Mouse (Mus musculus): ENCODE measurements around the gene Melk. TPM values are rescaled to one million over a fixed set of nuclear protein-coding genes. Genes with fewer than 3 reads are reported as not detected.

The Melk gene
- 45.2 and 48.5 TPM in 2 replicates for polyA plus RNA-seq (2015; fragmentation: Nextera tagmentation; extraction: Ambion mirVana)

DNA sequence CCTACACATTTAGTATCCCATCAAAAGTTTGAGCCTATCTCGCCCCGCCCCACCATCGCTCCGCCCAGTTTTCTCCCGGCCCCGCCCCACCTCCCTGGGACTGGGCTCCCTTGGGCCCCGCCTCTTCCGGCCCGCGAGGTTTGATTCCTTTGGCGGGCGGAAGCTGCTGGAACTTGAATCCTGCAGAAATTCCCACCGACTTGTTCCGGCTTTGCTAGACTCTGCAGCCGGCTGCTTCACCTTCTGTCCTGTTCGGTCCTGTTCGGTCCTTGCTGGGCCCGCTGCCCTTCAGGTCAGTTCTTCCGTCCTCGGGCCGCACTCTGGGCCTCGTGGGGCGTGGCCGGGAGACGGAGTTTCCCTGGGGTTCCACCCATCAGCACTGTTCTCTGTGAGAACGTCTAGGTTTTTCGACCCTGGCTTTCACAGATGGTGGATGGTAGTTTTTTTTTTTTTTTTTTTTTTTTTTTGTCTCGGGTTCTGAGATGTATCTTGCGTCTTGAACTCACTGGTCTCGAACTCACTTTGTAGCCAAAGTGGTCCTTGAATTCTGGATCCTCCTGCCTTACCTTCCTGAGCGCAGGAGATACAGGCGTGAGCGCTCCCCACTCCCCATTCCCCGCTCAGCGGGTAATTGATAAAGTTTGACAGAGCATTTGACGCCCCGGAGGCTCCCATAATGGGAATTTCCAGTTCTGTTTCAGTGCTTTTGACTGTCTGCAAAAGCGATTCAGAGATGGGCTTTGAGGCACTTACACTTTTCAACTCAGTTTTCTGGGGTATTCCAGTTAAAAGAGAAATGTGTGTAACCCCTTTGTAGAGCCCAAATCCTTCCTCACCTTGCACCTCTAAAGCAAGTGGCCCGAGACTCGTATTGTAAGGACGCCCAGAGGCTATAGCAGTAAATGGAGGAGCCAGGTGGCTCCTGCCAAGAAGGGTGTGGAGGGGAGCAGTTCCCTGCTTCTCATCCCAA, at the start of gene Melk:
Melk (plus strand) TSS at position 96 of the 970 bp plus-strand sequence.
- Histone ChIP-seq H3K9ac (replicated peaks; ENCODE audit: low read length) (peak within 1 kb of the TSS; percentile 89), H3K27ac (ENCODE audit: low read length) (peak within 1 kb of the TSS; percentile 83), H3K9me3 (ENCODE audit: low read length) (no peaks in the 10 kb centered on the region), H3K4me2 (replicated peaks; ENCODE audit: low read depth, low read length) (peak within 1 kb of the TSS; percentile 60), H3K36me3 (ENCODE audit: insufficient read depth, low read length) (no peaks in the 10 kb centered on the region), H3K4me3 (ENCODE audit: low read length) (peak within 1 kb of the TSS; percentile 94), H3K27me3 (ENCODE audit: insufficient read depth, low read length) (no peaks in the 10 kb centered on the region), H3K4me1 (ENCODE audit: insufficient read depth, low read length) (peaks cover 10% of the 10 kb centered on the region)
- under 1% methylated on average over 41 of the region's 41 CpGs for WGBS
- peak; percentile 94 for ATAC-seq (ENCODE audit: low FRiP score, low TSS enrichment)

DNA sequence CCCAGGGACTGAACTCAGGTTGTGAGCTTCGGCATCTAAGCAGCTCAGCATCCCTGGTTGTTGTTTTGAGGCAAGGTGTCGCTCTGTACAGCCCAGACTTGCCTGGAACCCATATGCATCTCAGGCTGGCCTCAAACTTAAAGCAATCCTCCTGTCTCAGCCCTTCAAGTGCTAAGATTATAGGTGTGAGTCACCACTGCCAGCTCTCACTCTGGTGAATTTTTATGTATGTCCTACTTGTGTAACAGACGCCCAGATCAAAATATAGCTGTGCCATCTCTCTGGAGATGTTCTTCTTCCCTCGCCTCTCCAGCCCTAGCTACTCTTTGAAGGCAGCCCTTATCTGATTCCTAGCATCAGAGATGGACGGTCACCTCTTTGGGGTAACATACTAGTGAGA, 49.2 kb upstream of the Melk start:
- no peak overlapping the region for H3K4me2 ChIP-seq (replicated peaks; ENCODE audit: low read depth, low read length)
- H3K9me3 ChIP-seq (ENCODE audit: low read length): no peaks in the 10 kb centered on the region
- no peaks in the 10 kb centered on the region for H3K36me3 ChIP-seq (ENCODE audit: insufficient read depth, low read length)
- 75% methylated on average over 5 of the region's 5 CpGs for WGBS
- ATAC-seq (ENCODE audit: low FRiP score, low TSS enrichment): no peak
- H3K27me3 ChIP-seq (ENCODE audit: insufficient read depth, low read length): no peaks in the 10 kb centered on the region
- H3K4me1 ChIP-seq (ENCODE audit: insufficient read depth, low read length): peaks cover 14% of the 10 kb centered on the region
- no peak overlapping the region for H3K9ac ChIP-seq (replicated peaks; ENCODE audit: low read length)
- H3K4me3 ChIP-seq (ENCODE audit: low read length): no peak overlapping the region
- H3K27ac ChIP-seq (ENCODE audit: low read length): no peak overlapping the region

DNA sequence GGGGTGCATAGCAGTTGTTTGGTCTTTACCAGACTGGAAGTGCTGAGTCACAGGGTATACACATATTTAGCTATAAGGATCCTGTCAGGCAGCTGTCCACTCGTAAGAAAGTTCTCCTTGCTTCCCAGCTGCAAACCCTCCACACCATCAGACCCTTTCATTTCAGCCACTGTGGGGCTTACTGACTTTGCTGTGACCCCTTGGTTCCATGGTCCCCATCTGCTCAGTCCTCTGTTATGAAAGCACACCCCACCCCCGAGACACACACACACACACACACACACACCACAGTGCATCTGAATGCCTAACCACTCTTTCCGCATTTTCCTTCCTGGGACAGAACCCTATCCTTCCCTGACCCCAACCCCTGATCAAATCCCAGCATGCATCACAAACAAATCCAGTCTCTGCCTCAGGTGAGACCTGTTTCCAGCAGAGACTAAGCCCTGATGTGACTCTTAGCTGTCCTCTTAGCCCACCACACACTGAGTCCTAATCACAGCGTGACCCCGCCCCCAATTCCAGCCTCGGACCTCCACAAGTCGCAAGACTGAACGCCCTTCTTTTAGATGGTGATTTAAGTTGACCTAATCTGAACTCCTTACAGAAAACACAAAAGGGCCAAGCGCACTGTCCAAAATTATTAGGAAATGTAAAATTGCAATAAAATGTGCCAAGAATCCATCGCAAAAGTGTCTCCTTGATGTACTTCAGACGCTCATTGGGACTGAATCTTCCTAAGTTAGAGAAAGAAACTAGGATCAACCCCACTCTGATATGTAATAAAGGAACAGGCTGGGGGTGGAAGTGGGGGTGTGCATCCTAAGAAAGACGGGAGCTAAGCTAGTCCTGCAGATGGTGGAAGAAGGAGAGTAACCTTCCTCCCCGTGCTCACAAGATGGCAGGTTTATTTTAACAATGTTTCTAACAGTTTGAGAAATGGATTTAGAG, 48.4 kb upstream of the Melk start:
- H3K4me2 ChIP-seq (replicated peaks; ENCODE audit: low read depth, low read length): peak overlapping the region; percentile 16; the same call in 1 of the 2 replicates
- H3K36me3 ChIP-seq (ENCODE audit: insufficient read depth, low read length): no peaks in the 10 kb centered on the region
- WGBS: 8% methylated on average over 13 of the region's 13 CpGs
- peaks cover 11% of the 10 kb centered on the region for H3K4me1 ChIP-seq (ENCODE audit: insufficient read depth, low read length)
- 0 out of 2 replicates have a peak, but pooled peaks have one; percentile 28 for ATAC-seq (ENCODE audit: low FRiP score, low TSS enrichment)
- H3K9ac ChIP-seq (replicated peaks; ENCODE audit: low read length): no peak overlapping the region
- no peak overlapping the region for H3K4me3 ChIP-seq (ENCODE audit: low read length)
- no peaks in the 10 kb centered on the region for H3K9me3 ChIP-seq (ENCODE audit: low read length)
- no peaks in the 10 kb centered on the region for H3K27me3 ChIP-seq (ENCODE audit: insufficient read depth, low read length)
- no peak overlapping the region for H3K27ac ChIP-seq (ENCODE audit: low read length)

DNA sequence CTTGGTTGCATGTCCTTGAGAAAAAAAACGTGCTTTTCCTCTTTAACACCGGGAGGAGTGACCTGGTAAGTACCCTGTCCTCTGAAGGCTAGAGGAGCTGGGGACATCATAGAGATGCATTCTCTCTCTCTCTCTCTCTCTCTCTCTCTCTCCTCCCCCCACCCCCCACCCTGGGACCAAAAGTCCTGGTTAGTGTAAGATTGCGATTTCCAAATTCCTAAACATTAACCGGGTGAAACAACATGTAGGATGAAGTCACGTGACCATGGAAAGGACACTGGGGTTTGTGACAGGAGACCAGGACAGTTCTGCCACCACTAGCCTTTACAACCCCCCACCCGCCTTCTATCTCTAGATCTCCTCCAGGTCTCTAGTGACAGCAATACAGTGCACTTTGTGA, 47.5 kb upstream of the Melk start:
- Histone ChIP-seq H3K4me3 (ENCODE audit: low read length) (no peak overlapping the region), H3K9ac (replicated peaks; ENCODE audit: low read length) (no peak overlapping the region), H3K27ac (ENCODE audit: low read length) (no peak overlapping the region), H3K4me1 (ENCODE audit: insufficient read depth, low read length) (peaks cover 5% of the 10 kb centered on the region; the same call in 1 of the 2 replicates), H3K4me2 (replicated peaks; ENCODE audit: low read depth, low read length) (peak overlapping the region; percentile 16), H3K36me3 (ENCODE audit: insufficient read depth, low read length) (no peaks in the 10 kb centered on the region), H3K27me3 (ENCODE audit: insufficient read depth, low read length) (no peaks in the 10 kb centered on the region), H3K9me3 (ENCODE audit: low read length) (no peaks in the 10 kb centered on the region)
- WGBS: 6% methylated on average over 6 of the region's 6 CpGs
- no peak for ATAC-seq (ENCODE audit: low FRiP score, low TSS enrichment)

- ATAC-seq (ENCODE audit: low FRiP score, low TSS enrichment): no peak
- 76% methylated on average over 5 of the region's 5 CpGs for WGBS
- Histone ChIP-seq H3K4me2 (replicated peaks; ENCODE audit: low read depth, low read length) (no peak overlapping the region), H3K36me3 (ENCODE audit: insufficient read depth, low read length) (no peaks in the 10 kb centered on the region), H3K27ac (ENCODE audit: low read length) (no peak overlapping the region), H3K9ac (replicated peaks; ENCODE audit: low read length) (no peak overlapping the region), H3K4me1 (ENCODE audit: insufficient read depth, low read length) (peaks cover 5% of the 10 kb centered on the region; the same call in 1 of the 2 replicates), H3K27me3 (ENCODE audit: insufficient read depth, low read length) (no peaks in the 10 kb centered on the region), H3K4me3 (ENCODE audit: low read length) (no peak overlapping the region), H3K9me3 (ENCODE audit: low read length) (no peaks in the 10 kb centered on the region)
Observed at GRCm38 (mm10) chr4:44254579-44254978, 46.1 kb upstream of the Melk start.

GRCm38 (mm10) chr4:44259126-44259525, 41.5 kb upstream of the Melk start:
- no peak overlapping the region for H3K4me3 ChIP-seq (ENCODE audit: low read length)

DNA sequence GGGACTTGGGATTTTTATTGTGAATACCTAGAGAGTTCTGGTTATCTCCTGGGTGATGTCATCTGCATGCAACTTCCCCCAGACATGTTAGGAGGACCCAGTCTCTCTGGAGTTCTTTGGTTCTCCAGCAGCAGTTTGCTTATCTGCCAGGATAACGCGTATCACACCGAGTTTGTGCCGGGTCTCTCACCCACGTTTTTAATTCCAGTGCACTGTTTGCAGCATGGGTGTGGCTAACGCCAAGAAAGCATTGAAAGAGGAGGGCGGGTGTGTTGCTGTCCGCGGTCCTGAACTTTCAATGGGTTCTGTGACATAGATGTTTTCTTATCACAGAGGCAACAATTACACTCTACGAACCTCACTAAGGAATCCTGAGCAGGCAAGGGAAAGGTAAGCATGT, 40.4 kb upstream of the Melk start:
- Histone ChIP-seq H3K9ac (replicated peaks; ENCODE audit: low read length) (no peak overlapping the region), H3K4me1 (ENCODE audit: insufficient read depth, low read length) (no peaks in the 10 kb centered on the region), H3K27me3 (ENCODE audit: insufficient read depth, low read length) (no peaks in the 10 kb centered on the region), H3K4me2 (replicated peaks; ENCODE audit: low read depth, low read length) (no peak overlapping the region), H3K4me3 (ENCODE audit: low read length) (no peak overlapping the region), H3K36me3 (ENCODE audit: insufficient read depth, low read length) (no peaks in the 10 kb centered on the region), H3K9me3 (ENCODE audit: low read length) (no peaks in the 10 kb centered on the region), H3K27ac (ENCODE audit: low read length) (no peak overlapping the region)
- no peak for ATAC-seq (ENCODE audit: low FRiP score, low TSS enrichment)
- 3% methylated on average over 10 of the region's 10 CpGs for WGBS

More at GRCm38 (mm10) chr4:44259126-44259525, 41.5 kb upstream of the Melk start:
- no peak overlapping the region for H3K9ac ChIP-seq (replicated peaks; ENCODE audit: low read length)
- H3K27me3 ChIP-seq (ENCODE audit: insufficient read depth, low read length): no peaks in the 10 kb centered on the region
- H3K9me3 ChIP-seq (ENCODE audit: low read length): no peaks in the 10 kb centered on the region
- ATAC-seq (ENCODE audit: low FRiP score, low TSS enrichment): no peak
- 79% methylated on average over 4 of the region's 4 CpGs for WGBS
- H3K4me2 ChIP-seq (replicated peaks; ENCODE audit: low read depth, low read length): no peak overlapping the region
- no peaks in the 10 kb centered on the region for H3K36me3 ChIP-seq (ENCODE audit: insufficient read depth, low read length)
- no peak overlapping the region for H3K27ac ChIP-seq (ENCODE audit: low read length)
- no peaks in the 10 kb centered on the region for H3K4me1 ChIP-seq (ENCODE audit: insufficient read depth, low read length)

DNA sequence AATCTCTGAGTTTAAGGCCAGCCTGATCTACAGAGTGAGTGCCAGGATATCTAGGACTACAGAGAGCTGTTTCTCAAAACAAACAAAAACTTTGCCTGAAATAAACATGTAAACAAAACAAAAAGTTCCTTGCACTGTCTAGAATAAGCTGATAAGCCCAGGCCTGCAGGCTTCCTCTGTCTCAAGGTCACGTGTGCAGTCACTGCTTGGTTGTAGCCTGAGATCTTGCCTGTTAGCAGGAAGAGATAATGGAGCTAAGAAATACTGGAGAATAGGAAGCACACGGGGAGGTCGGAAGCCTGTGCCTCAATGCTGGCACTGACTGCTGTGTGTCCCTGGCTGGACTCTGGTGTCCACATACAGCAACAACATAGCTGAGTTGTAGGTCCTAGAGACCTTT, 35.2 kb upstream of the Melk start:
- ATAC-seq (ENCODE audit: low FRiP score, low TSS enrichment): no peak
- Histone ChIP-seq H3K36me3 (ENCODE audit: insufficient read depth, low read length) (no peaks in the 10 kb centered on the region), H3K9me3 (ENCODE audit: low read length) (no peaks in the 10 kb centered on the region), H3K4me2 (replicated peaks; ENCODE audit: low read depth, low read length) (no peak overlapping the region), H3K4me1 (ENCODE audit: insufficient read depth, low read length) (no peaks in the 10 kb centered on the region), H3K27ac (ENCODE audit: low read length) (no peak overlapping the region), H3K9ac (replicated peaks; ENCODE audit: low read length) (no peak overlapping the region), H3K27me3 (ENCODE audit: insufficient read depth, low read length) (no peaks in the 10 kb centered on the region), H3K4me3 (ENCODE audit: low read length) (no peak overlapping the region)
- WGBS: 77% methylated on average over 3 of the region's 3 CpGs

- H3K9ac ChIP-seq (replicated peaks; ENCODE audit: low read length): no peak overlapping the region
- no peak for ATAC-seq (ENCODE audit: low FRiP score, low TSS enrichment)
- no peak overlapping the region for H3K4me3 ChIP-seq (ENCODE audit: low read length)
- H3K4me1 ChIP-seq (ENCODE audit: insufficient read depth, low read length): no peaks in the 10 kb centered on the region
- 87% methylated on average over 6 of the region's 6 CpGs for WGBS
- no peak overlapping the region for H3K27ac ChIP-seq (ENCODE audit: low read length)
- no peak overlapping the region for H3K4me2 ChIP-seq (replicated peaks; ENCODE audit: low read depth, low read length)
- H3K27me3 ChIP-seq (ENCODE audit: insufficient read depth, low read length): no peaks in the 10 kb centered on the region
- H3K36me3 ChIP-seq (ENCODE audit: insufficient read depth, low read length): no peaks in the 10 kb centered on the region
- no peaks in the 10 kb centered on the region for H3K9me3 ChIP-seq (ENCODE audit: low read length)
Observed at GRCm38 (mm10) chr4:44267437-44267836, 33.2 kb upstream of the Melk start.
